1 mouse cellular context compared by ENCODE assay signal in genomic region chr8:70710296-70710695, GRCm38 (mm10).
TF ChIP-seq lines count a peak whose summit lies in the region.

No protein-coding gene starts in this region.

TF ChIP-seq in myocyte, 11 proteins besides CTCF, POLR2A, EP300 and RAD21 (continued from another document):
- TF ChIP-seq TCF12 (IDR thresholded peaks at IDR 0.05; ENCODE audit: insufficient read depth, poor library complexity, severe bottlenecking) (peak; percentile 26), MYOD1 (IDR thresholded peaks at IDR 0.05; ENCODE audit: control insufficient read depth in 1 of 3, insufficient read length in 2 of 3, low read depth in 2 of 3) (peak in 1 of 3 experiments; percentile 75)
